Mouse (Mus musculus) testis, adult 2 months (tissue): Measurements from ENCODE around the gene Abcc6.

Source experiments
- CTCF ChIP-seq: fragments of 200-500 bp; IDR thresholded peaks from 2 replicates; pipeline ENCODE4 v1.5.1; 2012; ENCODE audit warnings: low read depth, mild to moderate bottlenecking, inconsistent platforms, low read length, moderate library complexity; ENCODE audit not compliant: control insufficient read depth, insufficient read depth, insufficient replicate concordance
- POLR2A ChIP-seq: fragments of 200-500 bp; IDR thresholded peaks from 2 replicates; pipeline ENCODE4 v1.6.1; 2012; ENCODE audit warnings: low read depth, mild to moderate bottlenecking, inconsistent platforms, low read length, moderate library complexity; ENCODE audit not compliant: control insufficient read depth

GRCm38 (mm10) chr7:45929688-45930087 lies 100.4 kb downstream of the Abcc6 start:
- TF ChIP-seq POLR2A (no peak), CTCF (no peak)
